12 mouse cellular contexts compared by ENCODE assay signal in the genomic region with DNA sequence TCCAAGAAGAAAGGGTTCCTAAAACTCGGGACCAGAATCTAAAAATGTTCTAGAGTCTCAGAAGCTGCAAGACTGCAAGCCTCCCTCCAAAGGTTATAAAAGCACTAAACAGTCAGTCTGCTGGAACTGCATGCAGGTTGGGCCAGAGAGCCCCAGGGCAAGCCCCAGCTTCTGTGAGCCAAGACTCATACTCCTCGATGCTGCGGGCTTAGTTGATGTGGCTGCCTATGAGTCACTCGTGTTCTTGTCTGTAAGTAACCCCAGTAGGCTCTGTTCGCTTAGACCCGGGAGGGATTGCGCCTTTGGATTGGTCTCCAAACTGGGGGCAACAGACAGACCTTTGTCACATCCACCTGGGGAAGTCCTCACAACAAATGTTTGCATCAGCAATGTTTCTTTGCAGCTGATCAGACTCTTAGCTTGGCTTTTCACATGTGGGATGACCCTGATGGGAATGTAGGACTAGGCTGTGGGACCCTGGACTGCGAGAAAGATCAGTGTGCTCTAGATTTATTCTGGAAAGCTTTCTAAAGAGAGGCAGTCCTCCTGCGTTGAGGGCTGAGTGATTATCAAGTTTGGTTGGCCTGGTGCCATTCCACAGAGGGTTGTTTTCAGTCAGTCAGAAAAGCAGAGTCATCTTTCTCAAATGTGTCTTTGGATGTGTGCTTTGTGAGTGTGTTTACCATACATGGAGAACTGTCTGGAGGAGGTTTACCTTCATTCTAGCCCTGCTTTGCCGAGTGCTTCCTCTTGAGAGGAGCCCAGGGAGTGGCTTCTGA. TPM values are rescaled to one million over a fixed set of nuclear protein-coding genes. Genes with fewer than 3 reads are reported as not detected.
DNase-seq lines count a peak whose midpoint lies in the region.
"Had no signal": no experiment of that assay in that cellular context is flagged by ENCODE, and none has a peak within 500 bp of the region (broad histone marks: within the 10 kb centered on the region; RNA-seq: fewer than 3 reads in every experiment).

No protein-coding gene starts in this region.

- peak; percentile 18 for DNase-seq in gastrocnemius, postnatal 25 days
- no peak for DNase-seq in gastrocnemius, postnatal 10 days
- peak; percentile 14 for DNase-seq in thymus, postnatal 14 days
- DNase-seq in thymus, postnatal 0 days (ENCODE audit: low spot score): no peak
- DNase-seq in ZHBTc4 (ENCODE audit: low read depth, low spot score): peak; percentile 12
- DNase-seq in natural killer cell, adult 2 months (ENCODE audit: low spot score in 2 of 2): peak; percentile 32 to 42
- no peak for DNase-seq in frontal cortex, postnatal 10 days (ENCODE audit: low spot score in 2 of 2)
- no peak for DNase-seq in MN1 (ENCODE audit: low spot score)
- DNase-seq: cerebellum, adult 2 months; liver, postnatal 0 days; right cerebral cortex, postnatal 25 days had no signal

RNA-seq across cellular contexts. Expression of gene Nxpe2, which starts 54.5 kb away (rescaled TPM):
- total RNA-seq in gastrocnemius, postnatal 25 days (2021): under 1 TPM; 0.23 to 0.40 TPM
- 1 to 10 TPM in 1 of 2 experiments, under 1 TPM in 1; 0.99 to 3.1 TPM for total RNA-seq in gastrocnemius, postnatal 10 days (2021)
- polyA plus RNA-seq in thymus, postnatal 0 days (2015; fragmentation: Nextera tagmentation; extraction: Ambion mirVana): 0.69 and 1.1 TPM in 2 replicates
- polyA plus RNA-seq: C2C12 had no signal

Comparison
In these comparisons a context has a peak if more than half of its experiments do, and no peak if none do; other contexts are left out.
1. DNase-seq: peak in gastrocnemius, postnatal 25 days (single experiment), thymus, postnatal 14 days (single experiment), ZHBTc4 (single experiment) and natural killer cell, adult 2 months (2 of 2); none in gastrocnemius, postnatal 10 days (single experiment), thymus, postnatal 0 days (single experiment), frontal cortex, postnatal 10 days (0 of 2) and MN1 (single experiment).